Mouse (Mus musculus): ENCODE results near the gene Usf2. TPM values are rescaled to one million over a fixed set of nuclear protein-coding genes. Genes with fewer than 3 reads are reported as not detected.

Gene Usf2
- polyA plus RNA-seq, 1 experiment from 2014 or later = 27.9 TPM

GRCm38 (mm10) chr7:30908992-30909431, 47.6 kb downstream of the Usf2 start:
- ATAC-seq (ENCODE audit: low FRiP score, low read depth) = 0 out of 2 replicates have a peak, but pooled peaks have one; percentile 16
- no peak overlapping the region for H3K9ac ChIP-seq

GRCm38 (mm10) chr7:30908277-30908991, 48.2 kb downstream of the Usf2 start:
- Histone ChIP-seq H3K4me3 (peak overlapping the region; percentile 32), H3K9ac (peak overlapping the region; percentile 48), H3K4me2 (replicated peaks) (peak overlapping the region; percentile 68), H3K27me3 (no peaks in the 10 kb centered on the region), H3K36me3 (no peaks in the 10 kb centered on the region), H3K27ac (no peak overlapping the region), H3K4me1 (peaks cover 6% of the 10 kb centered on the region), H3K9me3 (no peaks in the 10 kb centered on the region)
- WGBS = 2% methylated on average over 22 of the region's 26 CpGs
- ATAC-seq (ENCODE audit: low FRiP score, low read depth) = peak; percentile 66; the same call in 1 of the 2 replicates

More at GRCm38 (mm10) chr7:30908992-30909431, 47.6 kb downstream of the Usf2 start:
- 22% methylated on average over 16 of the region's 17 CpGs for WGBS
- H3K36me3 ChIP-seq = no peaks in the 10 kb centered on the region
- H3K4me3 ChIP-seq = peak overlapping the region; percentile 32
- peak overlapping the region; percentile 68 for H3K4me2 ChIP-seq (replicated peaks)
- H3K27ac ChIP-seq = no peak overlapping the region
- peaks cover 6% of the 10 kb centered on the region for H3K4me1 ChIP-seq
- H3K27me3 ChIP-seq = no peaks in the 10 kb centered on the region
- no peaks in the 10 kb centered on the region for H3K9me3 ChIP-seq

DNA sequence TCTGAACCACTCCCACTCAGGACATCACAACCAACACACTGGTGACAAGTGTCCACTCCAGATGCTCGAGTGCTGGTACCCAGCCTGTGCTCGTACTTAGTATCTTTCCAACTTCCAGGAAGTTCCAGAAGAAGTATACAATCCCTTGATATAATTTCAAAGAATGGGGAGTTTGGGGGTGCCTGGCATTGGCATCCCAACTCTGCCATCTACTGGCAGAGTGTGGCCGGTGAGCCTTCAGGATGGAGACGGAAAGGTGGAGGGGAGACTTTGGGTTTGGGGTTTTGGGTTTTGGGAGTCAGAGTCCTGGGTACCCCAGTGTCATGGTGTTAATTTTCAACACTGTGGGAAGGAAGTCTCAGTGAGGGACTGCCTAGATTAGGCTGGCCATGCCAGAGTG, 52.6 kb downstream of the Usf2 start:
- Histone ChIP-seq H3K9me3 (no peaks in the 10 kb centered on the region), H3K36me3 (no peaks in the 10 kb centered on the region), H3K4me3 (no peak overlapping the region), H3K27ac (no peak overlapping the region), H3K4me1 (peaks cover 12% of the 10 kb centered on the region), H3K4me2 (replicated peaks) (no peak overlapping the region), H3K9ac (no peak overlapping the region), H3K27me3 (no peaks in the 10 kb centered on the region)
- 51% methylated on average over 4 of the region's 4 CpGs for WGBS
- ATAC-seq (ENCODE audit: low FRiP score, low read depth) = no peak

Other genes with a start within 250 kb of the Usf2 start
- 0.09 and 0.40 TPM in 2 replicates for gene Atp4a, start 244.6 kb downstream of the Usf2 start, polyA plus RNA-seq (2015; fragmentation: Nextera tagmentation; extraction: Ambion mirVana)
- gene Tmem147, start 227.3 kb downstream of the Usf2 start, polyA plus RNA-seq (2015; fragmentation: Nextera tagmentation; extraction: Ambion mirVana) = 187 and 189 TPM in 2 replicates
- 0.51 and 0.71 TPM in 2 replicates for gene Gapdhs, start 213.1 kb downstream of the Usf2 start, polyA plus RNA-seq (2015; fragmentation: Nextera tagmentation; extraction: Ambion mirVana)
- 1.6 and 2.2 TPM in 2 replicates for gene Sbsn, start 205.3 kb downstream of the Usf2 start, polyA plus RNA-seq (2015; fragmentation: Nextera tagmentation; extraction: Ambion mirVana)
- 7.3 and 11.9 TPM in 2 replicates for gene Dmkn, start 193.0 kb downstream of the Usf2 start, polyA plus RNA-seq (2015; fragmentation: Nextera tagmentation; extraction: Ambion mirVana)
- 51.5 and 65.4 TPM in 2 replicates for gene Krtdap, start 168.9 kb downstream of the Usf2 start, polyA plus RNA-seq (2015; fragmentation: Nextera tagmentation; extraction: Ambion mirVana)
- gene Ffar2, start 133.0 kb downstream of the Usf2 start, polyA plus RNA-seq (2015; fragmentation: Nextera tagmentation; extraction: Ambion mirVana) = not detected in 2 replicates
- not detected in 2 replicates for gene Ffar3, start 100.6 kb downstream of the Usf2 start, polyA plus RNA-seq (2015; fragmentation: Nextera tagmentation; extraction: Ambion mirVana)
- gene Ffar1, start 95.2 kb downstream of the Usf2 start, polyA plus RNA-seq (2015; fragmentation: Nextera tagmentation; extraction: Ambion mirVana) = not detected in 2 replicates
- 0.09 and 0.32 TPM in 2 replicates for gene Cd22, start 76.5 kb downstream of the Usf2 start, polyA plus RNA-seq (2015; fragmentation: Nextera tagmentation; extraction: Ambion mirVana)
- 0.38 and 0.42 TPM in 2 replicates for gene Mag, start 41.9 kb downstream of the Usf2 start, polyA plus RNA-seq (2015; fragmentation: Nextera tagmentation; extraction: Ambion mirVana)
- not detected in 2 replicates for gene Hamp2, start 32.1 kb downstream of the Usf2 start, polyA plus RNA-seq (2015; fragmentation: Nextera tagmentation; extraction: Ambion mirVana)
- not detected in 2 replicates for gene Hamp, start 12.8 kb downstream of the Usf2 start, polyA plus RNA-seq (2015; fragmentation: Nextera tagmentation; extraction: Ambion mirVana)
- gene Lsr, start 16.7 kb upstream of the Usf2 start, polyA plus RNA-seq (2015; fragmentation: Nextera tagmentation; extraction: Ambion mirVana) = 25.4 and 25.9 TPM in 2 replicates
- gene Fam187b, start 17.0 kb upstream of the Usf2 start, polyA plus RNA-seq (2015; fragmentation: Nextera tagmentation; extraction: Ambion mirVana) = 0.70 and 0.78 TPM in 2 replicates
- gene Fxyd5, start 85.7 kb upstream of the Usf2 start, polyA plus RNA-seq (2015; fragmentation: Nextera tagmentation; extraction: Ambion mirVana) = 17.1 and 18.3 TPM in 2 replicates
- 20.0 and 21.3 TPM in 2 replicates for gene Fxyd7, start 94.7 kb upstream of the Usf2 start, polyA plus RNA-seq (2015; fragmentation: Nextera tagmentation; extraction: Ambion mirVana)
- 61.7 and 71.2 TPM in 2 replicates for gene Fxyd1, start 100.4 kb upstream of the Usf2 start, polyA plus RNA-seq (2015; fragmentation: Nextera tagmentation; extraction: Ambion mirVana)
- gene Lgi4, start 102.5 kb upstream of the Usf2 start, polyA plus RNA-seq (2015; fragmentation: Nextera tagmentation; extraction: Ambion mirVana) = 0.59 and 0.67 TPM in 2 replicates
- gene Fxyd3, start 119.9 kb upstream of the Usf2 start, polyA plus RNA-seq (2015; fragmentation: Nextera tagmentation; extraction: Ambion mirVana) = 32.9 and 34.8 TPM in 2 replicates
- 3.0 and 3.2 TPM in 2 replicates for gene Hpn, start 158.5 kb upstream of the Usf2 start, polyA plus RNA-seq (2015; fragmentation: Nextera tagmentation; extraction: Ambion mirVana)
- 4.1 and 4.5 TPM in 2 replicates for gene Scn1b, start 170.2 kb upstream of the Usf2 start, polyA plus RNA-seq (2015; fragmentation: Nextera tagmentation; extraction: Ambion mirVana)
- 79.8 and 83.2 TPM in 2 replicates for gene Gramd1a, start 199.1 kb upstream of the Usf2 start, polyA plus RNA-seq (2015; fragmentation: Nextera tagmentation; extraction: Ambion mirVana)

All from limb, embryonic 13.5 days (tissue).